Mouse (Mus musculus) erythroblast, embryonic 14.5 days (primary cell): ENCODE measurements around the gene Phyhipl.

Experiments
- GATA1 ChIP-seq: IDR thresholded peaks from 2 replicates; pipeline ENCODE4 v1.6.1; 2012; ENCODE audit warnings: low read length, inconsistent platforms, mixed read lengths
- TAL1 ChIP-seq: IDR thresholded peaks from 3 replicates; pipeline ENCODE4 v1.6.1; 2012; ENCODE audit warnings: low read length, inconsistent platforms, mixed read lengths

- TF ChIP-seq GATA1 (no peak), TAL1 (no peak)
Observed at GRCm38 (mm10) chr10:70598516-70599125, 57.1 kb downstream of the Phyhipl start.
